Mouse (Mus musculus) brain, embryonic 14.5 days (tissue): ENCODE data around the gene Ssu2. TPM values are rescaled to one million over a fixed set of nuclear protein-coding genes. Genes with fewer than 3 reads are reported as not detected.
A peak's percentile ranks its signal among the peaks of the same experiment; 100 is the strongest.

ENCODE experiments used
- DNase-seq: peaks from one replicate; pipeline ENCODE4 v3.0.0-alpha.2; 2011; ENCODE audit warnings: low read depth
- CTCF ChIP-seq: fragments of 200-500 bp; IDR thresholded peaks from 2 replicates; pipeline ENCODE4 v1.5.1; 2012; ENCODE audit warnings: inconsistent platforms, mild to moderate bottlenecking, moderate library complexity, borderline replicate concordance; ENCODE audit not compliant: insufficient read depth, insufficient read length; ENCODE audit errors: extremely low read depth
- POLR2A ChIP-seq: fragments of 200-500 bp; IDR thresholded peaks from 2 replicates; pipeline ENCODE4 v1.6.1; 2012; ENCODE audit warnings: mild to moderate bottlenecking, inconsistent platforms, borderline replicate concordance; ENCODE audit not compliant: poor library complexity, insufficient read depth, insufficient read length, severe bottlenecking; ENCODE audit errors: extremely low read depth
- polyA plus RNA-seq: library from polyadenylated mRNA; depleted of rRNA; stranded (reverse); fragments of >200 nt; gene quantifications from 2 replicates; pipeline ENCODE4 v1.2.3, GENCODE M21; 2012; rRNA removed

Ssu2 gene
- polyA plus RNA-seq, 1 experiment, result 0.45 TPM

DNA sequence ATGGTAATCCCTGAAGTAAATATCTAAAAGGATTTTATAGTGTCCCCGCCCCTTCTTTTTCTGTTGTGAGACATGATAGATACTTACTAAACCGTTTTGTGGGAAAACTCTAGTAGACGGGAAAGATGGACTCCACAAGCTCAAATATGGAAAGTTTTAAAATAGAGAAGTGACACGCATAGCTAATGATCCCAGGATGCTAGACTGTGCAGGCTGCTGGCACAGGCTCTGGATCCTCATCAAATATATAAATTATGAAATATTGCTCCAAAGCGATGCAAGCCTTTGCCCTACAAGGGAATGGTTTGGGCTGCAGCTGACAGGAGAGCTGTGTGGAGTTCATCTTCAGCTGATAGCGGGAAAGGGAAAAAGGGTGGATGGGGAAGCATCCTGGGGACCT is 50.2 kb downstream of the Ssu2 start:
- no peak for DNase-seq
- no peak for TF ChIP-seq CTCF
- TF ChIP-seq POLR2A, result no peak

GRCm38 (mm10) chr6:112333930-112334329 is 53.9 kb downstream of the Ssu2 start:
- DNase-seq, result no peak
- TF ChIP-seq POLR2A, result no peak
- no peak for TF ChIP-seq CTCF

DNA sequence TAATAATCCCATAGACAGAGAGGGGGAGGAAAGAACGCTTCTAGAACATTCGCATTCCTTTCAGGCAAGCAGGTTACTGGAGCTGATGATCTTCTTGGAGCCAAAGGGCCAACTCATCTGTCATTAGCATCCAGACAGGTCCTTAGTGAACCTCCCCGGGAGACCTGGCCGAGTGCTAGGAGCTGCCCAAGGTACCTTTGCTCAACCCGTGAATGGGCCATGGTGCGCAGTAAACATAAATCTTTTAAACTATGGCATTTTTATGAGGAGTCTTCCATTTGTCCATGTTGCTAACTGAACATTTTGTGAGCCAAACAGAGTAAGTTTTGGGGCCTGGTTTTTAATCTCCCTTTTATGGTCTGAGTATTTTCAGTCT is 56.6 kb downstream of the Ssu2 start:
- DNase-seq, result no peak
- TF ChIP-seq CTCF (no peak), POLR2A (no peak)

- DNase-seq, result peak; percentile 78
These were observed 57.2 kb downstream of the Ssu2 start for GRCm38 (mm10) chr6:112330520-112331222.

DNA sequence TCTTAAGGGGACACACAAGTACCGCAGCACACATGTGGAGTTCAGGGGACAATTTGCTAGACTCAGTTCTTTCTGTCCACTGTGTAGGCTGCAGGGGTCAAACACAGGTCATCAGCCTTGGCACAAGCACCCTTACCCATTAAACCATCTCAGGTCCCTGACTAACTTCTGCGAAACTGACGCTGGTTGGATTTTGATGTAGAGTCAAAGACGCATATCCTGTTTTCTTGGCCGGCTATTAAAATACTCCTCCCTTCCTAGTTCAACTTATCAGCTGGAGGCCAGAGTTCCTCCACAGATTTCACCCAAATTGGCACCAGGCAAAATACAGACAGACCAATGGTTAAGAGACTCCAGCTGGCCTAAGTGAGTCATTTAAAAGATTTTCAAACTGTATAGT is 60.0 kb downstream of the Ssu2 start:
- DNase-seq, result no peak
- TF ChIP-seq POLR2A, result no peak
- TF ChIP-seq CTCF, result no peak

More at GRCm38 (mm10) chr6:112330520-112331222, 57.2 kb downstream of the Ssu2 start:
- TF ChIP-seq POLR2A, result no peak
- TF ChIP-seq CTCF, result no peak

GRCm38 (mm10) chr6:112325213-112325612 is 62.6 kb downstream of the Ssu2 start:
- no peak for DNase-seq
- TF ChIP-seq POLR2A (no peak), CTCF (no peak)

- TF ChIP-seq CTCF (no peak), POLR2A (no peak)
- DNase-seq, result no peak
These were observed 64.9 kb downstream of the Ssu2 start for GRCm38 (mm10) chr6:112322916-112323315.

GRCm38 (mm10) chr6:112320679-112321078 is 67.1 kb downstream of the Ssu2 start:
- DNase-seq, result no peak
- TF ChIP-seq POLR2A, result no peak
- TF ChIP-seq CTCF, result no peak

DNA sequence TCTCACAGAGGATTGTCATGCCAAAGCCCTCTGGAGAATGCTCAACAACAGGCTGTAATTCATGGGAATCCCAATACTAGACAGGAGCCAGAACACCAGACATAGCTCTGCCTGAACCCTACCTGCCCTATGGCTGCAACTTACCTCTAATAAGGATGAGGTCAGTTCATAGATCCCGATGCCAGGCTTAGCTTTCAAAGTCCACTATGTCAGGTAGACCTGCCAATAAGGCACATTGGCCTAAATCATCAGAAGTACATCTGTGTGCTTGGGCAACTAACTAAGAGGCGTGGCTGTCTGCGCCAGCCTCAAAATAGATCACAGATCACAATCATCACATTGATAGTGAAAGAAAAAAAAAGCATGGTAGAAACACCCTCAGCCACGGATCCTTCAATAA is 68.4 kb downstream of the Ssu2 start:
- no peak for DNase-seq
- no peak for TF ChIP-seq CTCF
- TF ChIP-seq POLR2A, result no peak

- peak; percentile 89 for DNase-seq
- TF ChIP-seq CTCF (no peak), POLR2A (no peak)
These were observed 76.4 kb downstream of the Ssu2 start for GRCm38 (mm10) chr6:112311385-112311784.

DNA sequence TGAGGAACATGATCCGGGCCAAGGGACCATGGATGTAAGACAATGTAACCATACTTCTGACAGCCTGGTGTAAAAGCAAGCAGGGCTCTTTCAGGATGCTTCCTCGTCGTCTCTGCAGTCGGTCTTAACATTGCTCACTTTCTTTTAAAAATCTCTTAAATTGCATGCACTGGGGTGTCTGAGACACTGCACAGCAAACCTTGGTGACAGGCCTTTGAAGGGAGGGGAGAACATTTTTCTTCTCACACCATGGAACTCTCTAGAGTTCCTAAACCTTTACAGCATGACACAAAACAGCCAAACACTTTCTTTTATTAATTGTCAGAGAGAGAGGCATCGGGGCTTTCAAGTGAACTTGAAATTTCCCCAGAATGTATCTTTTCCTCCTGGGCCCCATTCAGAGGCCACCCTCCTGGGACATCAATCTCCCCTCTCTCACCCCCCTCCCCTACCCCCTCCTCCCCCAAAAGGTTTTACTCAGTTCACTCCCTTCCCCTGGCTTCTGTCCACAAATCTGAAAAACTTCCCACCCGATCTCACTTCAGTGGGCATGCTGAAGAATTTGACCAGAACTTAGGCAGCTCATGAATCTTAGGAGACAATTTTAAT is 78.4 kb downstream of the Ssu2 start:
- no peak for DNase-seq
- TF ChIP-seq POLR2A, result no peak
- no peak for TF ChIP-seq CTCF

Other genes starting within 250 kb of the Ssu2 start
- 6.5 and 7.5 TPM in 2 replicates for gene Lmcd1, start 114.3 kb downstream of the Ssu2 start, polyA plus RNA-seq
- 0.16 and 0.23 TPM in 2 replicates for gene Cav3, start 71.5 kb upstream of the Ssu2 start, polyA plus RNA-seq
- gene Oxtr, start 101.9 kb upstream of the Ssu2 start, polyA plus RNA-seq, result 0.53 and 1.1 TPM in 2 replicates